Mouse (Mus musculus) limb, embryonic 11.5 days (tissue): ENCODE data around the gene Gm28043. TPM values are rescaled to one million over a fixed set of nuclear protein-coding genes. Genes with fewer than 3 reads are reported as not detected.

Experiments used
- ATAC-seq: fragments of 200-750 bp; cut with Nextera tagmentation; 2 replicates; pipeline ENCODE4 v1.8.0; 2017; ENCODE audit warnings: low read depth; ENCODE audit not compliant: insufficient number of reproducible peaks, low FRiP score, low TSS enrichment
- DNase-seq: peaks from one replicate; pipeline ENCODE4 v3.0.0-alpha.2; 2015; ENCODE audit warnings: low spot score
- H3K27ac ChIP-seq: fragments of 300-500 bp; sonication (generic); replicated peaks from 2 replicates; pipeline ENCODE4 v1.5.1; 2014; ENCODE audit warnings: low read depth, mild to moderate bottlenecking, low read length
- H3K27me3 ChIP-seq: fragments of 300-500 bp; sonication (generic); 2 replicates; pipeline ENCODE4 v1.6.1; 2014; ENCODE audit warnings: mild to moderate bottlenecking, low read length, mixed read lengths; ENCODE audit not compliant: control insufficient read depth, insufficient read depth
- H3K36me3 ChIP-seq: fragments of 300-500 bp; sonication (generic); 2 replicates; pipeline ENCODE4 v1.6.1; 2014; ENCODE audit warnings: mild to moderate bottlenecking, low read length, moderate library complexity, mixed read lengths; ENCODE audit not compliant: control insufficient read depth, insufficient read depth
- H3K4me1 ChIP-seq: fragments of 300-500 bp; sonication (generic); 2 replicates; pipeline ENCODE4 v1.6.1; 2014; ENCODE audit warnings: low read length, mixed read lengths; ENCODE audit not compliant: control insufficient read depth, insufficient read depth
- H3K4me2 ChIP-seq: fragments of 300-500 bp; sonication (generic); 2 replicates; pipeline ENCODE4 v1.6.1; 2014; ENCODE audit warnings: low read depth, mild to moderate bottlenecking, moderate library complexity; ENCODE audit not compliant: severe bottlenecking
- H3K4me3 ChIP-seq: fragments of 300-500 bp; sonication (generic); 2 replicates; pipeline ENCODE4 v1.5.1; 2014; ENCODE audit warnings: low read depth, low read length
- H3K9ac ChIP-seq: fragments of 300-500 bp; sonication (generic); 2 replicates; pipeline ENCODE4 v1.6.1; 2014; ENCODE audit warnings: mild to moderate bottlenecking, low read length
- H3K9me3 ChIP-seq: fragments of 300-500 bp; sonication (generic); 2 replicates; pipeline ENCODE4 v1.6.1; 2016; ENCODE audit warnings: low read length; ENCODE audit not compliant: control insufficient read depth
- WGBS: fragments of 180-500 bp; shearing (Covaris S2); extraction: QIAGEN DNeasy Blood & Tissue Kit; methylation state at CpG from one replicate; pipeline ENCODE4 v1.1.7; 2014; 5-methylcytosine and 5-hydroxymethylcytosine counted together
- polyA plus RNA-seq: library from polyadenylated mRNA; unstranded; fragments of >200 nt; fragmentation: Nextera tagmentation; extraction: Ambion mirVana; gene quantifications from 2 replicates; pipeline ENCODE4 v1.2.1, GENCODE M21; 2014

Gene Gm28043
- polyA plus RNA-seq, 1 experiment from 2014 or later = 2.9 TPM

DNA sequence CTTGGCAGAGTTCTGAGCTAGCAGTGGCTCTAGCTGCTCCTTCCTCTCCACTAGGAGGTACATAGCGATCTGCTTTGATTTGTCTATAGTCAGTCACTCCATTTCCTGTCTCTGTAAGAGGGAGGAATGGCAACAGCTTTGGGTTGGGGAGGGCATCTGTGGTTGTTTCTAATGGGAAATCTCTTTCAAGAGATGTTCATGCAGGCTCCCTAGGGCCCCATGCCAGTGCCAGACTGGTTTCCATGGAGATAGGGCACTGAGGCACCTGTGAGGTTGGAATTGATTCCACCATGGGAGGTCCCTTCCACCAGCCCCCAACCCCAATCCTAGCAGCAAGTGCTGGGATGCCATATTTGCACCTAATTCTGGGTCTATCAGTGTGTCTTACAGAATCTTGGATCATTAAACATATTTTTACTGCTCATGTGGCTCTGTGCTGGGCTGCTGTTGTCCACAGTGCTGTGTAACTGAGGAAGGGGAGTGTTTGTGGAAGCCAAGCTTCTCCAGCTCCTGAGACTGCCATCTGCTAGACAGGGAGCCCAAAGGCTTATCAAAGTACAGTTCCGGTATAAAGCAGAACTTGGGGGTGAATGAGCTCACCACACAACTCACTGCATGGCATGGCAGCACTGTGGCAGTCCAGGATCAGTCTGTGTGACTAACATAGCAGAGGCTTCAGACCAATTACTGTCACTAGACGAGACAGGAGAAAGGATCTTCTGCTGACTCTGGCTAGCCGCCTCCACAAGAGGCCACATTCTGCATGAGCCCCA, 88.4 kb downstream of the Gm28043 start:
- Histone ChIP-seq H3K36me3 (peaks cover 8% of the 10 kb centered on the region), H3K9me3 (no peaks in the 10 kb centered on the region), H3K9ac (no peak overlapping the region), H3K27ac (no peak overlapping the region), H3K4me3 (no peak overlapping the region), H3K4me2 (no peak overlapping the region), H3K27me3 (no peaks in the 10 kb centered on the region), H3K4me1 (peaks cover 18% of the 10 kb centered on the region)
- ATAC-seq (no peak), DNase-seq (no peak)
- 89% methylated on average over 4 of the region's 4 CpGs for WGBS

DNA sequence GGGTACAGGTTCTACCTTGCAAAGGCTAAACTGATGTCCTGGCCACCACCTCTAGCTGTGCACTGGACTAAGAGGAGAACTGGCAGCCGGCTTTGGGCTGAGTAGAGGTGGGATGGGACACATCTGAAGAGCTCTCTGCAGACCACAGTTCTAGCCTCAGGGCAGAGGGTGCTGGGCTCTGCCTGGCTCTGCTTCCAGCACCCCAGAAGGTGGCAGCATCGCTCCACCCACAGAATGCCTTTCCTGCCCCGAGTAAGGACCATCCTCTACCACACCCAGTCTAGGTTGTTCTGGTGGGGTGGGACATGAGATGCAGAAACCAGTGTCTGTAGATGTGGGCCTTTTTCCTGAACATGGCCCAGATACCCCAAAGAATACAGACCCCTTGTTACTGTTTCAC, 90.1 kb downstream of the Gm28043 start:
- Histone ChIP-seq H3K4me2 (no peak overlapping the region), H3K4me3 (no peak overlapping the region), H3K9ac (no peak overlapping the region), H3K36me3 (peaks cover 8% of the 10 kb centered on the region; the same call in 1 of the 2 replicates), H3K27ac (no peak overlapping the region), H3K27me3 (no peaks in the 10 kb centered on the region), H3K9me3 (no peaks in the 10 kb centered on the region), H3K4me1 (peaks cover 27% of the 10 kb centered on the region)
- WGBS = 32% methylated on average over 3 of the region's 3 CpGs
- ATAC-seq (0 out of 2 replicates have a peak, but pooled peaks have one; percentile 27), DNase-seq (peak; percentile 80)

DNA sequence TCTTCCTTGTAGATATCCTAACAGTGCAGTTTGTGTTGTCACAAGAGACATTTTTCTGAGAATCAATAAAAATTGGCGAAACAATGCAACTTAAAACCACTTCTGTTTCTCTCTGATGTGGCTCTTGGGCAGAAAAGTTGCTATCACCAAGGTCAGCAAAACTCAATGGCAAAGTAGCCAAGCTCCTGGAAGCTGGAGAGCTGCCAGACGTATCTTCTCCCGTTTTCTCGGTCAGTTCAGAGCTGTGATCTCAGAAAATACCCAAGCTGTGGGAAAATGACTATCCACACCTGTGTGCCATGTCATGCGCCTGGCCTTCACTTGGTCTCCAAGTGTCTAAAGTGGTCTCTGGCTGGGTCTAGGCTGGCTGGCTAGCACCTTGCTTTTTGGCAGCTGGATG, 91.2 kb downstream of the Gm28043 start:
- Histone ChIP-seq H3K9ac (no peak overlapping the region), H3K4me1 (peaks cover 36% of the 10 kb centered on the region), H3K9me3 (no peaks in the 10 kb centered on the region), H3K27me3 (no peaks in the 10 kb centered on the region), H3K27ac (no peak overlapping the region), H3K36me3 (no peaks in the 10 kb centered on the region; the same call in 1 of the 2 replicates), H3K4me3 (no peak overlapping the region), H3K4me2 (no peak overlapping the region)
- DNase-seq (no peak), ATAC-seq (no peak)
- WGBS = 86% methylated on average over 5 of the region's 5 CpGs

DNA sequence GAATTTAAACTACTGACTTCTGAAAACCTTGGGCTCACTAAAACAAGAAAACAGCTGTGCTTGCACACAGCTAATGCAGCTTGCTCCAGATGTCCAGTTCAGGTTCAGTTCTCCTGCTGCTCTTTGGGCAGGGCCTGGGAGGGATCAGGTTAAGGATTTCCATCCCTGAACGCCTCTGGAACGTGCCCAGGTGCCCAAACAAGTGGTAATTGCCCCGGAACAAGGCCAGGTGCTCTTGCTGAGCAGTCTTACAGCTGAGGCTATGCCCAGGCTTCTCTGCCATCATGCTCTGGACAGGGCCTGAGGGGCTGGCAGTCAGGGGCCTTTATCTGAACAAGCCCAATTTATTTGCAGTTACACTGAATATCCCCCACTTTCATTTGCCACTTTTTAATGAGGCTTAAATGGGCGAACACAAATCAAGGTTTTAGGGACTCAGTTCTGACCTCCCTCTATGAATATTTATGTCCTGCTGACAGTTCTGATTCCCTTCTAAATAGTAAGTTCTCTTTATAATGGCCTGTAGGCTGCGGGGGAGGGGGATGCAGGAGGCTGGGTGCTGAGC, 92.4 kb downstream of the Gm28043 start:
- H3K4me3 ChIP-seq = no peak overlapping the region
- H3K4me2 ChIP-seq = no peak overlapping the region
- 27% methylated on average over 5 of the region's 5 CpGs for WGBS
- H3K27me3 ChIP-seq = no peaks in the 10 kb centered on the region
- no peak for ATAC-seq
- H3K27ac ChIP-seq = no peak overlapping the region
- H3K9me3 ChIP-seq = no peaks in the 10 kb centered on the region
- no peaks in the 10 kb centered on the region; the same call in 1 of the 2 replicates for H3K36me3 ChIP-seq
- H3K9ac ChIP-seq = no peak overlapping the region
- peak; percentile 54 for DNase-seq
- peaks cover 45% of the 10 kb centered on the region for H3K4me1 ChIP-seq

DNA sequence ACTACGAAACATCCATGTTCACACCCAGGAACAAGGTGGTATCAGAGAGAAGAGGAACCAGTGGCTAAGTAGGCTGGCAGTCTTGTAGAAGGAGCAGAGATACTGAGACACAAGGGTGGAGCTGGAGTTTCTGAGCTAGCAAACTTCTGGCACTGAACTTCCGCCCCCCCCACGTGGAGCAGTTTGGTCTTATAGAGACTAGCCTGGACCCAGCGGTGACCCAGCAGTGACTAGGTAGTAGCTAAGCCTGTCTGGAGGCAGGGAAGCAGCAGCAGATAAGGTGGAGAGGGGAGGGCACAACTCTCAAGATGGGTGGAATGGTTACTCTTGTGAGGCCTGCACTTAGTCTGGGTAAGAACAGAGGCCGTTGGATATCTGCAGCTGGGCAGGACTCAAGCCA, 94.1 kb downstream of the Gm28043 start:
- H3K27ac ChIP-seq = no peak overlapping the region
- H3K9me3 ChIP-seq = no peaks in the 10 kb centered on the region
- peaks cover 56% of the 10 kb centered on the region for H3K4me1 ChIP-seq
- no peak for ATAC-seq
- H3K4me2 ChIP-seq = no peak overlapping the region
- H3K4me3 ChIP-seq = no peak overlapping the region
- whole genome bisulfite sequencing = 78% methylated on average over 5 of the region's 5 CpGs
- DNase-seq = no peak
- H3K9ac ChIP-seq = no peak overlapping the region
- no peaks in the 10 kb centered on the region; the same call in 1 of the 2 replicates for H3K36me3 ChIP-seq
- H3K27me3 ChIP-seq = no peaks in the 10 kb centered on the region

DNA sequence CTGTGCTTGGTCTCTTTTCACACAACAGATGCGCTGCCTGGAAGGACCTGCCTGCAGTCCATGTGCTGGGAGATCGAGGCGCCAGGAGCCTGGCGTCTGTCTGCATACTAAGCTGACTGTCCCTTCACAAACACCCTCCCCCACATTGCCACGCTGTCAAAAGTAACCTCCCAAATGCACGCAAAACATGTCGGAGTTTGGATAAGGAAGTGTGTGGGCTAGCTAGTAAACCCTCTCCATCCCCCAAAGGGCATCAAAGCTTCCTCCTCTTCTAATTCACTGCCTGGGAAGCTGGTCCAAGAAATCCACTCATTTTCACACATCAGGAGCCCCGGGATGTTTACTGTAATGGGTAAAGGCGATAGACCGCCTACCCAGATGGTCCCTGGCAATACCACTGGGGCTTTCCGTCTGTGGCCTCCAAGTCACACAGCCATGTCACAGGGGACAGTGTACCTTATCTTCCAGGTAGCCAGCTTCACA, 95.9 kb downstream of the Gm28043 start:
- Histone ChIP-seq H3K27ac (no peak overlapping the region), H3K36me3 (no peaks in the 10 kb centered on the region)

DNA sequence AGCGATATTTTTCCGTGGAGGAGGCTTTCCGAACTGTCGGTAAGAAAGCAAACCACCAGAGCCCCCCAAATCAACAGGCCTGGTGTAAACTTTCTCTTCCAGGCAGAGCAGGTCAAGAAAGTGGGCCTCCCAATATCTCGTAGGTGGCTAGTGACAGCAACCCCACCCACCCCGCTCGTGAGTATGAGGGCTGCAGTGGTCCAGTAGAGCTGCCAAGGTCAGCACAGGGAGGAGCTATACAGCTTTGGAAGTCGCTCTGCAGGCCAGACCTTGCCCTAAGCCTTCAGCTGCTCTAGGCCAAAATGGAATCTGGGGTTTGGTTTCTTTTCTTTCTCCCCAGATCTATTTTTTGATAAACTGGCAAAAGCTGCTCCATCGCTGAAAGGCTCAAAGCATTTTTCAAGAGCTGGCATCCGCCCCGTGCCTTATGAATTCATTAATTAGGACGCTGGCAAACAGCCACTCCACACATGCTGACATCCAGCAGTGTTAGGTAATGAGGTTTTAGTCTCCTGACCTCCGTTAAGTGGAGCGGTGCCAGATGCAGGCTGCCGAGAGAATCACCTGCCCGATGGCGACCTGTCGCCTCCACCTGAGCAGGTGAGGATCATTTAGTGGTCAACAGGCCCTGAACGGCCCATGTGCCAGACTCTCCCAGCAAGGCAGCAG, 96.5 kb downstream of the Gm28043 start:
- Histone ChIP-seq H3K27me3 (no peaks in the 10 kb centered on the region), H3K36me3 (no peaks in the 10 kb centered on the region), H3K9me3 (no peaks in the 10 kb centered on the region), H3K4me3 (no peak overlapping the region), H3K9ac (no peak overlapping the region), H3K4me2 (no peak overlapping the region), H3K27ac (no peak overlapping the region), H3K4me1 (peaks cover 59% of the 10 kb centered on the region)
- no peak for ATAC-seq
- WGBS = 62% methylated on average over 19 of the region's 19 CpGs
- no peak for DNase-seq

More for the DNA sequence above, 95.9 kb downstream of the Gm28043 start:
- Histone ChIP-seq H3K4me3 (no peak overlapping the region), H3K4me1 (peaks cover 56% of the 10 kb centered on the region), H3K9me3 (no peaks in the 10 kb centered on the region), H3K27me3 (no peaks in the 10 kb centered on the region), H3K9ac (no peak overlapping the region), H3K4me2 (no peak overlapping the region)
- ATAC-seq = no peak
- WGBS = 67% methylated on average over 11 of the region's 11 CpGs
- no peak for DNase-seq

DNA sequence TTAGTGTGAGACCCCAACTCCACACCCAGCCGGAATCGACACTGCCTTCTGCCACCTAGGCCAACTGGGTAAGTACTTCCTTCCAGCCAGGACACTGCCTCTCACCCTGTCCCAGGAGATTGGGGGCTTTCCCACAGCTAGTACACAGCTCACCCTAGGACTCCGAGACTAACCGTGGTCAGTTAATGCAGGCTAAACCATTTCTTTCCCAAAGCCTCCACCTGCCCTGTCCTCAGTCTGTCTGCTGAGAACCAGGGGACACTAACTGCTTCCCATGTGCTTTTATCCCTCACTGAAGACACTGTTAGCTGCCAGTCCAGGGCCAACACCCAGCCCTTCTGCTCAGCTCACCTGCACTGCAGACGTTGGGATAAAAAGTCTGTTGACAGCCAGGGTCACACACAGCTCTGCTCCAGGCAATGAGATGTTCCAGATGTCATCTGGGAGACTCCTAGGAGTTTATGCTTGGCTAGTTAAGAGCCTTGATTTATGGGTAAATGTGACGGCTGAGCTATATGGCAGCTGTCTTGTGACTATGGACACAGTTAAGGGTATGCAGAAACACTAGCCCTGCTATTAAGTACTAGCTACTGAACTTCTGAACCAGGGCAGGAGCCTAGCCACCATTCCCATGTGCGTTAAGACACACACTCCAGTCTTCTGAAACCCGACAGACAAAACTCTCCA, 97.2 kb downstream of the Gm28043 start:
- ATAC-seq (no peak), DNase-seq (no peak)
- Histone ChIP-seq H3K4me2 (no peak overlapping the region), H3K4me3 (no peak overlapping the region), H3K9me3 (no peaks in the 10 kb centered on the region), H3K27ac (no peak overlapping the region), H3K27me3 (no peaks in the 10 kb centered on the region), H3K36me3 (no peaks in the 10 kb centered on the region), H3K4me1 (peaks cover 58% of the 10 kb centered on the region), H3K9ac (no peak overlapping the region)
- WGBS = 46% methylated on average over 8 of the region's 8 CpGs
